Mouse (Mus musculus) heart, embryonic 12.5 days (tissue): ENCODE results near the gene Nhej1. TPM values are rescaled to one million over a fixed set of nuclear protein-coding genes. Genes with fewer than 3 reads are reported as not detected.

Experiments
- ATAC-seq: fragments of 200-750 bp; cut with Nextera tagmentation; 2 replicates; pipeline ENCODE4 v1.8.0; 2017; ENCODE audit warnings: moderate TSS enrichment, moderate library complexity; ENCODE audit not compliant: insufficient number of reproducible peaks, low FRiP score
- H3K27ac ChIP-seq: fragments of 300-500 bp; sonication (generic); 2 replicates; pipeline ENCODE4 v1.5.1; 2016; ENCODE audit warnings: mild to moderate bottlenecking, moderate library complexity; ENCODE audit not compliant: poor library complexity, severe bottlenecking
- H3K27me3 ChIP-seq: fragments of 300-500 bp; sonication (generic); replicated peaks from 2 replicates; pipeline ENCODE4 v1.6.1; 2016; ENCODE audit warnings: mild to moderate bottlenecking, moderate library complexity
- H3K36me3 ChIP-seq: fragments of 300-500 bp; sonication (generic); 2 replicates; pipeline ENCODE4 v1.6.1; 2016; ENCODE audit warnings: mild to moderate bottlenecking, moderate library complexity
- H3K4me1 ChIP-seq: fragments of 300-500 bp; sonication (generic); replicated peaks from 2 replicates; pipeline ENCODE4 v1.6.1; 2016; ENCODE audit warnings: mild to moderate bottlenecking
- H3K4me2 ChIP-seq: fragments of 300-500 bp; sonication (generic); 2 replicates; pipeline ENCODE4 v1.6.1; 2016; ENCODE audit warnings: mild to moderate bottlenecking, moderate library complexity
- H3K4me3 ChIP-seq: fragments of 300-500 bp; sonication (generic); 2 replicates; pipeline ENCODE4 v1.5.1; 2016; ENCODE audit warnings: mild to moderate bottlenecking
- H3K9ac ChIP-seq: fragments of 300-500 bp; sonication (generic); 2 replicates; pipeline ENCODE4 v1.6.1; 2016; ENCODE audit warnings: mild to moderate bottlenecking, moderate library complexity
- H3K9me3 ChIP-seq: fragments of 300-500 bp; sonication (generic); replicated peaks from 2 replicates; pipeline ENCODE4 v1.6.1; 2016; ENCODE audit warnings: mild to moderate bottlenecking, moderate library complexity
- WGBS: fragments of 180-500 bp; shearing (Covaris S2); methylation state at CpG from one replicate; pipeline ENCODE4 v1.1.7; 2016; 5-methylcytosine and 5-hydroxymethylcytosine counted together
- polyA plus RNA-seq: library from polyadenylated mRNA; unstranded; fragments of >200 nt; fragmentation: Nextera tagmentation; extraction: Ambion mirVana; gene quantifications from 2 replicates; pipeline ENCODE4 v1.2.1, GENCODE M21; 2016

Nhej1 gene
- polyA plus RNA-seq, 1 experiment from 2014 or later: 6.0 TPM

DNA sequence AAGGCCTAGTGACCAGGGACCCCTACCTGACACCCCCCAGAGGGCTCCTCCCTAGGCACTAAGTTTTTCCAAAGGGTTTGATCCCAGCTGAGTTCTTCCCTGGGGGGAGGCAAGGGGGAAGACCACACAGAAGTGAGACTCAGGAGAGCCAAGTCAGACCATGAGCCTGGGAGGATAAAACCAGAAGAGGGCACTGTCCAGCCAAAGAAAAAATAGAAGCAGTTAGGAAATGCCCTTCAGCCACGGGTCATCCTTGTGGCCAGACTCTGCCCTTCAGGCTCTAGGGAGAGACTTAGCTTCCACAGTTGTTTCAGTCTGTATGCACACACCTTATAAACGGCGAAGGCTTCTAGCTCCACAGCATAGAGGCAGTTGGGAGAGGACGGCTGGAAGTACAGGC, 200.5 kb downstream of the Nhej1 start:
- Histone ChIP-seq H3K36me3 (no peaks in the 10 kb centered on the region), H3K4me1 (no peaks in the 10 kb centered on the region), H3K9ac (no peak overlapping the region), H3K4me2 (no peak overlapping the region), H3K4me3 (no peak overlapping the region), H3K9me3 (no peaks in the 10 kb centered on the region), H3K27ac (no peak overlapping the region), H3K27me3 (peaks cover 76% of the 10 kb centered on the region)
- WGBS: 56% methylated on average over 4 of the region's 4 CpGs
- no peak for ATAC-seq

Other genes starting within 250 kb of the Nhej1 start
- 3.9 and 4.0 TPM in 2 replicates for gene Fev, start 239.8 kb downstream of the Nhej1 start, polyA plus RNA-seq
- not detected in 2 replicates for gene Cryba2, start 232.1 kb downstream of the Nhej1 start, polyA plus RNA-seq
- gene Cfap65, start 189.6 kb downstream of the Nhej1 start, polyA plus RNA-seq: not detected in 2 replicates
- gene Ihh, start 173.5 kb downstream of the Nhej1 start, polyA plus RNA-seq: 0.06 and 0.14 TPM in 2 replicates
- 0.21 and 0.22 TPM in 2 replicates for gene Slc23a3, start 8.7 kb upstream of the Nhej1 start, polyA plus RNA-seq
- 39.9 and 41.1 TPM in 2 replicates for gene Cnppd1, start 17.5 kb upstream of the Nhej1 start, polyA plus RNA-seq
- gene Retreg2, start 17.6 kb upstream of the Nhej1 start, polyA plus RNA-seq: 36.3 and 40.5 TPM in 2 replicates
- gene Zfand2b, start 43.4 kb upstream of the Nhej1 start, polyA plus RNA-seq: 26.1 and 26.7 TPM in 2 replicates
- 16.6 TPM in 2 replicates for gene Abcb6, start 55.2 kb upstream of the Nhej1 start, polyA plus RNA-seq
- 26.7 and 29.3 TPM in 2 replicates for gene Ankzf1, start 67.0 kb upstream of the Nhej1 start, polyA plus RNA-seq
- gene Atg9a, start 67.0 kb upstream of the Nhej1 start, polyA plus RNA-seq: 33.6 and 35.4 TPM in 2 replicates
- gene Glb1l, start 85.6 kb upstream of the Nhej1 start, polyA plus RNA-seq: 9.6 and 11.1 TPM in 2 replicates
- 78.0 and 83.1 TPM in 2 replicates for gene Stk16, start 85.6 kb upstream of the Nhej1 start, polyA plus RNA-seq
- 34.1 and 38.0 TPM in 2 replicates for gene Tuba4a, start 94.7 kb upstream of the Nhej1 start, polyA plus RNA-seq
- not detected in 2 replicates for gene A630095N17Rik, start 106.9 kb upstream of the Nhej1 start, polyA plus RNA-seq
- gene Dnajb2, start 111.2 kb upstream of the Nhej1 start, polyA plus RNA-seq: 34.5 and 37.5 TPM in 2 replicates
- 0.69 and 0.96 TPM in 2 replicates for gene Ptprn, start 139.3 kb upstream of the Nhej1 start, polyA plus RNA-seq
- gene Resp18, start 153.2 kb upstream of the Nhej1 start, polyA plus RNA-seq: not detected in 2 replicates
- 113 TPM in 2 replicates for gene Dnpep, start 192.8 kb upstream of the Nhej1 start, polyA plus RNA-seq
- 500 and 521 TPM in 2 replicates for gene Des, start 235.1 kb upstream of the Nhej1 start, polyA plus RNA-seq